Mouse (Mus musculus) heart, embryonic 10.5 days (tissue): ENCODE results near the gene Snrpg. TPM values are rescaled to one million over a fixed set of nuclear protein-coding genes. Genes with fewer than 3 reads are reported as not detected.

Source experiments
- DNase-seq: peaks from one replicate; pipeline ENCODE4 v3.0.0-alpha.2; 2017; ENCODE audit warnings: low spot score
- H3K27ac ChIP-seq: fragments of 300-500 bp; sonication (generic); 2 replicates; pipeline ENCODE4 v1.5.1; 2016; ENCODE audit warnings: mild to moderate bottlenecking
- H3K27me3 ChIP-seq: fragments of 300-500 bp; sonication (generic); 2 replicates; pipeline ENCODE4 v1.6.1; 2016; ENCODE audit warnings: mild to moderate bottlenecking; ENCODE audit not compliant: poor library complexity, insufficient read depth, severe bottlenecking
- H3K36me3 ChIP-seq: fragments of 300-500 bp; sonication (generic); 2 replicates; pipeline ENCODE4 v1.6.1; 2016; ENCODE audit warnings: mild to moderate bottlenecking, moderate library complexity
- H3K4me1 ChIP-seq: fragments of 300-500 bp; sonication (generic); 2 replicates; pipeline ENCODE4 v1.6.1; 2016; ENCODE audit warnings: mild to moderate bottlenecking
- H3K4me3 ChIP-seq: fragments of 300-500 bp; sonication (generic); 2 replicates; pipeline ENCODE4 v1.5.1; 2016; ENCODE audit warnings: mild to moderate bottlenecking, moderate library complexity
- H3K9me3 ChIP-seq: fragments of 300-500 bp; sonication (generic); 2 replicates; pipeline ENCODE4 v1.6.1; 2016; ENCODE audit warnings: mild to moderate bottlenecking, moderate library complexity
- WGBS: fragments of 180-500 bp; shearing (Covaris S2); methylation state at CpG from one replicate; pipeline ENCODE4 v1.1.7; 2016; 5-methylcytosine and 5-hydroxymethylcytosine counted together
- polyA plus RNA-seq: library from polyadenylated mRNA; unstranded; fragments of >200 nt; fragmentation: Nextera tagmentation; extraction: Ambion mirVana; gene quantifications from 2 replicates; pipeline ENCODE4 v1.2.1, GENCODE M21; 2016

Gene Snrpg
- polyA plus RNA-seq, 1 experiment from 2014 or later, result 487 TPM

DNA sequence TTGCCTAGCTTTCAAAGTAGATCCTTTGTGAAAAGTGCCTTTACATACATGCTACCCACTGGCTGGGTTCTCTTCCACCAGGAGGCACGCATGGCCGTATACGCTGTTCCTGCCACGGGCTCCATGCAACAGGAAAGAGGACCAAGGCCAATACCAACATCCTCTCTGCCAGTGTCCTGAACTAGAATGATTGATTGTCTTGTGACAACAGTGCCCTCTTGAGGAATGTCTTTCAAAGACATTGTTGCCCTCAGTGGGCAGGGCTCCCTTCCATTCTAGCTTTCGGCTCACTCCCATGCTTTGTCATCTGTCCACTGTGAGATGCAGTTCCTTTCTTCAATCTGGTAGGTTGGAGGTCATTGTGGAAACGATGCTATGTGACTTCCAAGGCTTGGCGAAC lies 21.8 kb upstream of the Snrpg start:
- DNase-seq, result no peak
- no peak overlapping the region for H3K4me3 ChIP-seq
- 53% methylated on average over 7 of the region's 7 CpGs for WGBS

GRCm38 (mm10) chr6:86354948-86355347 lies 16.2 kb upstream of the Snrpg start:
- H3K4me3 ChIP-seq, result no peak overlapping the region
- WGBS, result 61% methylated on average over 3 of the region's 3 CpGs
- no peak overlapping the region for H3K27ac ChIP-seq
- H3K27me3 ChIP-seq, result 0 out of 2 replicates have a peak, but pooled peaks cover 3% of the 10 kb centered on the region
- no peaks in the 10 kb centered on the region for H3K9me3 ChIP-seq
- peaks cover 6% of the 10 kb centered on the region; the same call in 1 of the 2 replicates for H3K4me1 ChIP-seq
- H3K36me3 ChIP-seq, result no peaks in the 10 kb centered on the region
- no peak for DNase-seq

More for the DNA sequence above, 21.8 kb upstream of the Snrpg start:
- H3K9me3 ChIP-seq, result no peaks in the 10 kb centered on the region
- no peak overlapping the region for H3K27ac ChIP-seq
- no peaks in the 10 kb centered on the region for H3K27me3 ChIP-seq
- H3K4me1 ChIP-seq, result peaks cover 18% of the 10 kb centered on the region
- no peaks in the 10 kb centered on the region for H3K36me3 ChIP-seq

DNA sequence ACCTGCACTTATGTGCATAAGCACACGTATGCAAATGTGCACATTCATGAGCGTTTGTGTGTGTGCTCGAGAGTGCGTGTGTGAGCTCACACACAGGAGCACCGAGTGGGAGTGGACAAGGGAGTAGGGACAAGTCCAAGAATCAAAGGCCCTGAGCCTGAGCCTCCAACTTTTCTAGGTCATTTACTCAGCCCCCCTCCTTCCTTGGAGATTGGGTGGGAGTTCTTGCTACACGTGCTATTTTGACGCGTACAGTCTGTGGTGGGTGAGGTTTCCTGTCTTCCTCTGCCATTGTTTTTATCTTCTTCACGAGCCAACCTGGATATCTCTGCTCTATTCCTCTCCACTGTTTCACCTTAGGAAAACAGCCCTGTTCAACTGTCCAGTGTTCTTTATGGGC lies 14.1 kb upstream of the Snrpg start:
- Histone ChIP-seq H3K4me1 (peaks cover 6% of the 10 kb centered on the region; the same call in 1 of the 2 replicates), H3K9me3 (no peaks in the 10 kb centered on the region), H3K27me3 (0 out of 2 replicates have a peak, but pooled peaks cover 3% of the 10 kb centered on the region), H3K36me3 (no peaks in the 10 kb centered on the region), H3K4me3 (no peak overlapping the region), H3K27ac (no peak overlapping the region)
- whole genome bisulfite sequencing, result 72% methylated on average over 9 of the region's 9 CpGs
- no peak for DNase-seq

DNA sequence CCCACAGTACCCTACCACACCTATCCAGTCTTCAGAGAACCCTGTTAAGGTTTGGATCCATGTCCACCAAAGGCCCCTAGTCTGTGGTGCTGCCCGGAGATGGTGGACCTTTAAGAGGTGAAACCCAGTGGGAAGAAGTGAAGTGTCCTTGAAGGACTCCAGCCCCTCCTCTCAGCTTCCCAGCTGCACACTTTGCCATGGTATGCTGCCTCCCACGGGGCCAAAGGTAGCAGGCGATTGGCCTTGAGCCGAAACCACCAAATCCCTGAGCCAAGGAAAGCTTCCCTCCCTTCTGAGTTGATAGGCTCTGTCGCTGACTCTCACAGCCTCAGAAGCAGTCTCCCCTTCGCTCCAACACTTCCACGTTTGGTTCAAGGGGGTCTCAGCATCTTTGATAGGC lies 10.4 kb upstream of the Snrpg start:
- no peak for DNase-seq
- no peak overlapping the region for H3K4me3 ChIP-seq
- H3K9me3 ChIP-seq, result no peaks in the 10 kb centered on the region
- 56% methylated on average over 7 of the region's 7 CpGs for WGBS
- 0 out of 2 replicates have a peak, but pooled peaks cover 3% of the 10 kb centered on the region for H3K27me3 ChIP-seq
- no peak overlapping the region for H3K27ac ChIP-seq
- H3K36me3 ChIP-seq, result no peaks in the 10 kb centered on the region
- H3K4me1 ChIP-seq, result peaks cover 6% of the 10 kb centered on the region; the same call in 1 of the 2 replicates

- H3K36me3 ChIP-seq, result no peaks in the 10 kb centered on the region
- H3K4me1 ChIP-seq, result peaks cover 11% of the 10 kb centered on the region
- H3K4me3 ChIP-seq, result no peak overlapping the region
- 0 out of 2 replicates have a peak, but pooled peaks cover 2% of the 10 kb centered on the region for H3K27me3 ChIP-seq
- H3K27ac ChIP-seq, result no peak overlapping the region
- H3K9me3 ChIP-seq, result no peaks in the 10 kb centered on the region
- no peak for DNase-seq
- 86% methylated on average over 7 of the region's 7 CpGs for WGBS
Measured at GRCm38 (mm10) chr6:86361373-86361772, 9.7 kb upstream of the Snrpg start.

- peak; percentile 91 for DNase-seq
- peak overlapping the region; percentile 92 for H3K27ac ChIP-seq
- peaks cover 19% of the 10 kb centered on the region for H3K36me3 ChIP-seq
- peaks cover 10% of the 10 kb centered on the region for H3K4me1 ChIP-seq
- no peaks in the 10 kb centered on the region for H3K27me3 ChIP-seq
- no peaks in the 10 kb centered on the region for H3K9me3 ChIP-seq
- peak overlapping the region; percentile 80 for H3K4me3 ChIP-seq
- 2% methylated on average over 17 of the region's 17 CpGs for WGBS
Measured at GRCm38 (mm10) chr6:86364442-86365141, 6.5 kb upstream of the Snrpg start.

GRCm38 (mm10) chr6:86365371-86366124 lies 5.6 kb upstream of the Snrpg start, which contains the start of gene Fam136a:
Gene Fam136a, plus strand, starts transcription at chr6:86365646.
- under 1% methylated on average over 76 of the region's 76 CpGs for WGBS
- peaks cover 20% of the 10 kb centered on the region for H3K36me3 ChIP-seq
- DNase-seq, result peak; percentile 99
- no peaks in the 10 kb centered on the region for H3K27me3 ChIP-seq
- no peaks in the 10 kb centered on the region for H3K9me3 ChIP-seq
- peak within 1 kb of the TSS; percentile 92 for H3K27ac ChIP-seq
- peaks cover 13% of the 10 kb centered on the region for H3K4me1 ChIP-seq
- peak within 1 kb of the TSS; percentile 80 for H3K4me3 ChIP-seq

- Histone ChIP-seq H3K27me3 (no peaks in the 10 kb centered on the region), H3K36me3 (peaks cover 20% of the 10 kb centered on the region), H3K27ac (peak overlapping the region; percentile 92), H3K9me3 (no peaks in the 10 kb centered on the region), H3K4me1 (peaks cover 17% of the 10 kb centered on the region), H3K4me3 (peak overlapping the region; percentile 80)
- DNase-seq, result no peak
- 43% methylated on average over 25 of the region's 25 CpGs for WGBS
Measured at GRCm38 (mm10) chr6:86366125-86366852, 4.8 kb upstream of the Snrpg start.

DNA sequence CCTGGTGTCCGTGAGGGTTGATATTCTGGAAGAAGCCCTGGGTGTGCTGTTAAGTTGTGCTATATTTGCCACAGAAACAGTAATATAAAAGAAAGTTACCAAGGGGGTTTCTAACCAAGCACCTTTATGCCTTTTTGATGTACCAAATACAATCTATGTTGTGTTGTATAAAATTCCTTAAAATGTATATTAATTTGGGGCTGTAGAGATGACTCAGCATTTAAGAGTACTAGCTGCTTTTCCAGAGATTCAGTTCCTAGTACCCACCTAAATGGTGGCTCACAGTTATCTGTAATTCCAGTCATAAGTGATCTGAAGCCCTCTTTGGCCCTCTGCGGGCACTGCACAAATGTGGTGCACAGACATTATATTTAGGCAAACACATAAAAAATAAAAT lies 4.3 kb upstream of the Snrpg start:
- H3K9me3 ChIP-seq, result no peaks in the 10 kb centered on the region
- WGBS, result 66% methylated on average over 2 of the region's 2 CpGs
- no peaks in the 10 kb centered on the region for H3K27me3 ChIP-seq
- no peak for DNase-seq
- peaks cover 17% of the 10 kb centered on the region for H3K4me1 ChIP-seq
- H3K4me3 ChIP-seq, result peak overlapping the region; percentile 80
- peak overlapping the region; percentile 92 for H3K27ac ChIP-seq
- peaks cover 20% of the 10 kb centered on the region for H3K36me3 ChIP-seq

DNA sequence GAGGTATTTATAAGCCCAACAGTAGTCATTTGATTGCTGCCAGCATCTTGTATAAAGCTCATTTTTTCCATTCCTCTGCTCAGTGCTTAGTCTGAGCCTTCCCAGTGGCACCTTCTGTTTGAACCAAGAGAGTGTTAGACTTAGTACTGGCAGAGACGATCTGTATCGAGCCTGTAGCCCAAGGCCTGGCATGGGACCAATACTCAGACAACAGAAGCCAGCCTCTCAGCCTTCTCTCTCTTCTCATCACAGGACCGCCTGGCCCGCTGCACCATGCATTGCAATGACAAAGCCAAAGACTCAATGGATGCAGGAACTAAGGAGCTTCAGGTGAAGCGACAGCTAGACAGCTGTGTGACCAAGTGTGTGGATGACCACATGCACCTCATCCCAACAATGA lies 2.6 kb upstream of the Snrpg start:
- Histone ChIP-seq H3K4me1 (peaks cover 24% of the 10 kb centered on the region), H3K27me3 (no peaks in the 10 kb centered on the region), H3K9me3 (no peaks in the 10 kb centered on the region), H3K36me3 (peaks cover 24% of the 10 kb centered on the region), H3K4me3 (no peak overlapping the region), H3K27ac (no peak overlapping the region)
- WGBS, result 91% methylated on average over 5 of the region's 5 CpGs
- DNase-seq, result no peak

DNA sequence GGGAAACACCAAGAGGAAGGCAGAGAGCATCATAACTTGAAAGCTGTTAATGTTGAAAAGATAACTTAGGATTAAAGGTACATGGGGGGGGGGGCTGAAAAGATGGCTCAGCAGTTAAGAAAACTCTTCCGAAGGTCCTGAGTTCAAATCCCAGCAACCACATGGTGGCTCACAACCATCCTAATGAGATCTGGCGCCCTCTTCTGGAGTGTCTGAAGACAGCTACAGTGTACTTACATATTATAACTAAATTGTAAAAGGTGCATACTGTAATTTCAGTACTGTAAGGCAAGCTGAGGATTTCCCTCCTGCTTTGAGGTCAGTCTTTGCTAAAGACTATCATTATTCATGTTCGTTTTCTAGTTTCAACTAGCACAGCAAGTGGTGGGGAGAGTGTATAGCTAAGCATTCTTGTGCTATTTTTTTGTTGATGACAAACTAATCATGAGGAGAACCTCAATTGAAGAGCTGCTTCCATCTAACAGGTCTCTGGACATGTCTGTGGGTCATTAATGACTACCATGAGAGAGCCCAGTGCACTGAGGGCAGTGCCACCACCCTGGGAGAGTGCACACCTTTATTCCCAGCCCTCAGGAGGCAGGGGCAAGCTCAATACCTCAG lies 901 bp upstream of the Snrpg start:
- Histone ChIP-seq H3K9me3 (no peaks in the 10 kb centered on the region), H3K36me3 (peaks cover 24% of the 10 kb centered on the region), H3K4me3 (peak overlapping the region; percentile 97; the same call in 1 of the 2 replicates), H3K27me3 (no peaks in the 10 kb centered on the region), H3K27ac (peak overlapping the region; percentile 91), H3K4me1 (peaks cover 24% of the 10 kb centered on the region)
- 63% methylated on average over 3 of the region's 3 CpGs for WGBS
- DNase-seq, result no peak

GRCm38 (mm10) chr6:86371340-86371911 lies 322 bp downstream of the Snrpg start:
- peak; percentile 98 for DNase-seq

More at GRCm38 (mm10) chr6:86371340-86371911, 322 bp downstream of the Snrpg start:
- WGBS, result under 1% methylated on average over 50 of the region's 50 CpGs
- peak overlapping the region; percentile 97 for H3K4me3 ChIP-seq
- H3K27me3 ChIP-seq, result no peaks in the 10 kb centered on the region
- peaks cover 17% of the 10 kb centered on the region for H3K4me1 ChIP-seq
- no peaks in the 10 kb centered on the region for H3K9me3 ChIP-seq
- H3K27ac ChIP-seq, result peak overlapping the region; percentile 91
- peaks cover 32% of the 10 kb centered on the region for H3K36me3 ChIP-seq
